18 mouse cellular contexts compared by ENCODE assay signal in genomic region chr13:109774791-109775190, GRCm38 (mm10).
A peak's percentile ranks its signal among the peaks of the same experiment; 100 is the strongest.
DNase-seq lines count a peak whose midpoint lies in the region; ATAC-seq and TF ChIP-seq lines count a peak whose summit lies in the region.
"Had no signal": no experiment of that assay in that cellular context is flagged by ENCODE, and none has a peak within 500 bp of the region (broad histone marks: within the 10 kb centered on the region; RNA-seq: fewer than 3 reads in every experiment).

No protein-coding gene starts in this region.

- H3K36me3 ChIP-seq in heart, embryonic 11.5 days (ENCODE audit: control insufficient read depth, insufficient read depth, low read length): 0 out of 2 replicates have a peak, but pooled peaks cover 2% of the 10 kb centered on the region
- no peaks in the 10 kb centered on the region for H3K36me3 ChIP-seq in hindbrain, postnatal 0 days (ENCODE audit: insufficient read depth, low read length)
- H3K36me3 ChIP-seq in hindbrain, embryonic 14.5 days (replicated peaks; ENCODE audit: control insufficient read depth, insufficient read depth): peaks cover 8% of the 10 kb centered on the region; the same call in 1 of the 2 replicates
- no peaks in the 10 kb centered on the region for H3K36me3 ChIP-seq in embryonic facial prominence, embryonic 10.5 days (replicated peaks)
- H3K36me3 ChIP-seq: neural tube, embryonic 12.5 days had no signal

- H3K9ac ChIP-seq in heart, embryonic 11.5 days (ENCODE audit: low read depth, low read length): no peak overlapping the region
- H3K9ac ChIP-seq in hindbrain, postnatal 0 days (replicated peaks; ENCODE audit: low read length): no peak overlapping the region
- no peak overlapping the region for H3K9ac ChIP-seq in hindbrain, embryonic 14.5 days
- H3K9ac ChIP-seq: embryonic facial prominence, embryonic 13.5 days; liver, postnatal 0 days; neural tube, embryonic 12.5 days had no signal

- 61% methylated on average over 7 of the region's 7 CpGs for WGBS in heart, embryonic 11.5 days (ENCODE audit: insufficient replicate concordance)
- WGBS in hindbrain, postnatal 0 days: 70% methylated on average over 7 of the region's 7 CpGs
- 59% methylated on average over 7 of the region's 7 CpGs for WGBS in hindbrain, embryonic 14.5 days
- WGBS in embryonic facial prominence, embryonic 10.5 days: 51% methylated on average over 7 of the region's 7 CpGs

- H3K4me3 ChIP-seq in heart, embryonic 11.5 days (ENCODE audit: low read depth, low read length): no peak overlapping the region
- no peak overlapping the region for H3K4me3 ChIP-seq in hindbrain, postnatal 0 days (ENCODE audit: low read length)
- no peak overlapping the region for H3K4me3 ChIP-seq in hindbrain, embryonic 14.5 days (replicated peaks; ENCODE audit: low read length)
- no peak overlapping the region for H3K4me3 ChIP-seq in embryonic facial prominence, embryonic 10.5 days
- H3K4me3 ChIP-seq: embryonic facial prominence, embryonic 13.5 days; heart, embryonic 13.5 days; neural tube, embryonic 12.5 days had no signal

- peaks cover 15% of the 10 kb centered on the region for H3K4me1 ChIP-seq in heart, embryonic 11.5 days (ENCODE audit: control insufficient read depth, insufficient read depth, low read length)
- H3K4me1 ChIP-seq in hindbrain, postnatal 0 days (ENCODE audit: insufficient read depth, low read length): 0 out of 2 replicates have a peak, but pooled peaks cover 4% of the 10 kb centered on the region
- peaks cover 10% of the 10 kb centered on the region; the same call in 1 of the 2 replicates for H3K4me1 ChIP-seq in hindbrain, embryonic 14.5 days (replicated peaks; ENCODE audit: control insufficient read depth, insufficient read depth, low read length)
- H3K4me1 ChIP-seq in embryonic facial prominence, embryonic 10.5 days: peaks cover 39% of the 10 kb centered on the region

- H3K27me3 ChIP-seq in heart, embryonic 11.5 days (ENCODE audit: control insufficient read depth, insufficient read depth, low read length): no peaks in the 10 kb centered on the region
- H3K27me3 ChIP-seq in hindbrain, postnatal 0 days (ENCODE audit: insufficient read depth, low read length): no peaks in the 10 kb centered on the region
- no peaks in the 10 kb centered on the region for H3K27me3 ChIP-seq in hindbrain, embryonic 14.5 days (ENCODE audit: control insufficient read depth, insufficient read depth, low read length)
- H3K27me3 ChIP-seq in embryonic facial prominence, embryonic 10.5 days (replicated peaks; ENCODE audit: low read depth, poor library complexity, severe bottlenecking): no peaks in the 10 kb centered on the region
- H3K27me3 ChIP-seq: embryonic facial prominence, embryonic 13.5 days; heart, embryonic 13.5 days; neural tube, embryonic 12.5 days had no signal

- no peaks in the 10 kb centered on the region for H3K9me3 ChIP-seq in heart, embryonic 11.5 days (replicated peaks; ENCODE audit: control insufficient read depth, low read length)
- no peaks in the 10 kb centered on the region for H3K9me3 ChIP-seq in hindbrain, postnatal 0 days (ENCODE audit: low read length)
- H3K9me3 ChIP-seq in hindbrain, embryonic 14.5 days (ENCODE audit: control insufficient read depth, low read length): no peaks in the 10 kb centered on the region
- H3K9me3 ChIP-seq in embryonic facial prominence, embryonic 10.5 days: no peaks in the 10 kb centered on the region
- H3K9me3 ChIP-seq: embryonic facial prominence, embryonic 13.5 days; G1E; heart, embryonic 13.5 days; neural tube, embryonic 12.5 days had no signal

- 0 out of 2 replicates have a peak, but pooled peaks have one; percentile 42 for ATAC-seq in heart, embryonic 11.5 days (replicated peaks; ENCODE audit: insufficient number of reproducible peaks, low FRiP score, low TSS enrichment)
- peak; percentile 11; the same call in 1 of the 2 replicates for ATAC-seq in hindbrain, postnatal 0 days
- ATAC-seq in hindbrain, embryonic 14.5 days (ENCODE audit: low FRiP score): no peak

- no peak for DNase-seq in heart, adult 9 months (ENCODE audit: low spot score in 2 of 2)
- no peak for DNase-seq in hindbrain, postnatal 0 days (ENCODE audit: low spot score)
- DNase-seq in hindbrain, embryonic 14.5 days (ENCODE audit: low spot score): no peak
- peak; percentile 22 for DNase-seq in ES-CJ7 (ENCODE audit: low read depth, low spot score)
- no peak for DNase-seq in embryonic facial prominence, embryonic 10.5 days (ENCODE audit: low spot score)
- DNase-seq in MN1 (ENCODE audit: low spot score): no peak
- DNase-seq: cerebellum, adult 9-11 months; gastrocnemius, postnatal 36 days; kidney, adult 8-10 months; kidney, postnatal 25 days; liver, postnatal 0 days; lung, postnatal 10 days; right cerebral cortex, adult 18-20 months had no signal

- no peak for TF ChIP-seq CTCF in hindbrain, postnatal 0 days (IDR thresholded peaks at IDR 0.05; ENCODE audit: low read depth)

- H3K4me2 ChIP-seq in heart, embryonic 11.5 days: no peak overlapping the region; the same call in 1 of the 2 replicates
- H3K4me2 ChIP-seq in hindbrain, postnatal 0 days (ENCODE audit: low read depth, low read length): no peak overlapping the region
- H3K4me2 ChIP-seq in hindbrain, embryonic 14.5 days (replicated peaks): no peak overlapping the region
- H3K4me2 ChIP-seq: embryonic facial prominence, embryonic 13.5 days; neural tube, embryonic 12.5 days had no signal

- no peak overlapping the region for H3K27ac ChIP-seq in heart, embryonic 11.5 days (ENCODE audit: low read depth, low read length)
- no peak overlapping the region for H3K27ac ChIP-seq in hindbrain, postnatal 0 days
- H3K27ac ChIP-seq in hindbrain, embryonic 14.5 days: no peak overlapping the region
- peak overlapping the region; percentile 40; the same call in 1 of the 2 replicates for H3K27ac ChIP-seq in embryonic facial prominence, embryonic 10.5 days (replicated peaks)
- H3K27ac ChIP-seq: embryonic facial prominence, embryonic 13.5 days; neural tube, embryonic 12.5 days had no signal
